Mouse (Mus musculus) erythroblast, embryonic 14.5 days (primary cell): ENCODE results near the gene Ddx18.

Experiments
- GATA1 ChIP-seq: IDR thresholded peaks from 2 replicates; pipeline ENCODE4 v1.6.1; 2012; ENCODE audit warnings: low read length, inconsistent platforms, mixed read lengths
- TAL1 ChIP-seq: IDR thresholded peaks from 3 replicates; pipeline ENCODE4 v1.6.1; 2012; ENCODE audit warnings: low read length, inconsistent platforms, mixed read lengths

GRCm38 (mm10) chr1:121548667-121549066 lies 19.1 kb downstream of the Ddx18 start:
- no peak for TF ChIP-seq GATA1
- no peak for TF ChIP-seq TAL1
